Mouse (Mus musculus) C2C12 (cell line): ENCODE measurements around the gene Mgll. TPM values are rescaled to one million over a fixed set of nuclear protein-coding genes. Genes with fewer than 3 reads are reported as not detected.
A peak's percentile ranks its signal among the peaks of the same experiment; 100 is the strongest.

Source experiments
- H3K27me3 ChIP-seq: one replicate; pipeline ENCODE4 v1.6.1; 2011; ENCODE audit not compliant: control insufficient read depth, insufficient read depth, insufficient read length
- H3K36me3 ChIP-seq: one replicate; pipeline ENCODE4 v1.6.1; 2011; ENCODE audit not compliant: control insufficient read depth, insufficient read depth
- H3K4me3 ChIP-seq: one replicate; pipeline ENCODE4 v1.5.1; 2011; ENCODE audit warnings: mild to moderate bottlenecking, control low read depth; ENCODE audit not compliant: poor library complexity, insufficient read depth, severe bottlenecking
- H3K79me2 ChIP-seq: one replicate; pipeline ENCODE4 v1.6.1; 2011; ENCODE audit not compliant: control insufficient read depth, insufficient read depth
- H3K79me3 ChIP-seq: one replicate; pipeline ENCODE4 v1.6.1; 2011; ENCODE audit warnings: low read depth, control low read depth
- H3ac ChIP-seq: one replicate; pipeline ENCODE3; 2011; ENCODE audit warnings: low read depth; ENCODE audit not compliant: control insufficient read depth, insufficient read length
- CEBPB ChIP-seq: IDR thresholded peaks from one replicate; pipeline ENCODE4 v1.6.1; 2011; ENCODE audit warnings: low read depth, mild to moderate bottlenecking, control low read depth, moderate library complexity
- CTCF ChIP-seq: IDR thresholded peaks from one replicate; pipeline ENCODE4 v1.5.1; 2011; ENCODE audit not compliant: control insufficient read depth, insufficient read depth, insufficient read length
- FOSL1 ChIP-seq: IDR thresholded peaks from one replicate; pipeline ENCODE4 v1.8.0; 2011; ENCODE audit warnings: mild to moderate bottlenecking, low read length; ENCODE audit not compliant: poor library complexity, insufficient read depth, severe bottlenecking
- MAX ChIP-seq: IDR thresholded peaks from one replicate; pipeline ENCODE4 v1.6.1; 2011; ENCODE audit warnings: mild to moderate bottlenecking, control low read depth
- MYOD1 ChIP-seq: IDR thresholded peaks from one replicate; pipeline ENCODE4 v1.6.1; 2011; ENCODE audit warnings: low read depth; ENCODE audit not compliant: control insufficient read depth, insufficient read length
- MYOG ChIP-seq: IDR thresholded peaks from one replicate; pipeline ENCODE4 v1.6.1; 2011; ENCODE audit not compliant: control insufficient read depth, insufficient read length; ENCODE audit errors: extremely low read depth
- USF1 ChIP-seq: IDR thresholded peaks from one replicate; pipeline ENCODE4 v1.6.1; 2011; ENCODE audit warnings: low read depth, mild to moderate bottlenecking, control low read depth, moderate library complexity
- polyA plus RNA-seq: library from polyadenylated mRNA; unstranded; fragments of >200 nt; fragmentation: generic; extraction: Trizol; gene quantifications from one replicate; pipeline ENCODE4 v1.2.1, GENCODE M21; 2012; ENCODE audit warnings: missing spikeins

Gene Mgll
- polyA plus RNA-seq, 1 experiment, result 1.3 TPM

GRCm38 (mm10) chr6:88854509-88854908, 130.3 kb downstream of the Mgll start:
- TF ChIP-seq MAX (no peak), FOSL1 (no peak), MYOD1 (no peak), CEBPB (no peak), USF1 (no peak), MYOG (no peak), CTCF (no peak)
- H3K79me2 ChIP-seq, result no peaks in the 10 kb centered on the region

GRCm38 (mm10) chr6:88855636-88856035, 131.4 kb downstream of the Mgll start:
- no peak for TF ChIP-seq MYOD1
- TF ChIP-seq CTCF, result peak; percentile 7
- no peak for TF ChIP-seq FOSL1
- no peak for TF ChIP-seq MYOG
- Histone ChIP-seq H3K27me3 (peaks cover 17% of the 10 kb centered on the region), H3K4me3 (no peak overlapping the region), H3K36me3 (no peaks in the 10 kb centered on the region), H3K79me3 (no peaks in the 10 kb centered on the region), H3K79me2 (no peaks in the 10 kb centered on the region), H3ac (no peak overlapping the region)

More at GRCm38 (mm10) chr6:88854509-88854908, 130.3 kb downstream of the Mgll start:
- Histone ChIP-seq H3K36me3 (no peaks in the 10 kb centered on the region), H3K79me3 (no peaks in the 10 kb centered on the region), H3K27me3 (peaks cover 17% of the 10 kb centered on the region), H3ac (no peak overlapping the region), H3K4me3 (no peak overlapping the region)

GRCm38 (mm10) chr6:88857249-88857648, 133.0 kb downstream of the Mgll start:
- no peaks in the 10 kb centered on the region for H3K79me2 ChIP-seq
- TF ChIP-seq FOSL1 (no peak), CTCF (peak; percentile 42), MAX (no peak)
- H3K79me3 ChIP-seq, result no peaks in the 10 kb centered on the region
- no peak overlapping the region for H3K4me3 ChIP-seq
- no peak overlapping the region for H3ac ChIP-seq
- H3K36me3 ChIP-seq, result no peaks in the 10 kb centered on the region
- H3K27me3 ChIP-seq, result peaks cover 17% of the 10 kb centered on the region

GRCm38 (mm10) chr6:88857830-88858229, 133.6 kb downstream of the Mgll start:
- no peak for TF ChIP-seq USF1
- TF ChIP-seq CTCF, result no peak
- TF ChIP-seq MYOD1, result no peak
- TF ChIP-seq MYOG, result no peak
- TF ChIP-seq CEBPB, result no peak
- no peak for TF ChIP-seq FOSL1
- no peak for TF ChIP-seq MAX
- Histone ChIP-seq H3K79me2 (no peaks in the 10 kb centered on the region), H3K79me3 (no peaks in the 10 kb centered on the region), H3K36me3 (no peaks in the 10 kb centered on the region), H3K4me3 (no peak overlapping the region), H3K27me3 (peaks cover 17% of the 10 kb centered on the region), H3ac (no peak overlapping the region)

GRCm38 (mm10) chr6:88858341-88858740, 134.1 kb downstream of the Mgll start:
- Histone ChIP-seq H3K36me3 (no peaks in the 10 kb centered on the region), H3K4me3 (no peak overlapping the region), H3K79me3 (no peaks in the 10 kb centered on the region), H3ac (no peak overlapping the region), H3K27me3 (peaks cover 17% of the 10 kb centered on the region), H3K79me2 (no peaks in the 10 kb centered on the region)
- no peak for TF ChIP-seq MYOG
- TF ChIP-seq USF1, result no peak
- TF ChIP-seq FOSL1, result no peak
- no peak for TF ChIP-seq CEBPB
- TF ChIP-seq MAX, result no peak
- no peak for TF ChIP-seq CTCF
- TF ChIP-seq MYOD1, result no peak

GRCm38 (mm10) chr6:88860914-88861313, 136.7 kb downstream of the Mgll start:
- H3K79me3 ChIP-seq, result no peaks in the 10 kb centered on the region
- H3K4me3 ChIP-seq, result no peak overlapping the region
- H3K79me2 ChIP-seq, result no peaks in the 10 kb centered on the region
- no peak overlapping the region for H3ac ChIP-seq
- no peaks in the 10 kb centered on the region for H3K36me3 ChIP-seq
- TF ChIP-seq FOSL1 (peak; percentile 24), CTCF (peak; percentile 43), CEBPB (peak; percentile 42), MYOD1 (no peak), MAX (no peak)
- no peaks in the 10 kb centered on the region for H3K27me3 ChIP-seq
